Mouse (Mus musculus) neural tube, embryonic 12.5 days (tissue): ENCODE data around the gene Wwc2. TPM values are rescaled to one million over a fixed set of nuclear protein-coding genes. Genes with fewer than 3 reads are reported as not detected.

ENCODE experiments used
- ATAC-seq: fragments of 200-750 bp; cut with Nextera tagmentation; 2 replicates; pipeline ENCODE4 v1.8.0; 2017; ENCODE audit warnings: low read depth, mild to moderate bottlenecking, moderate TSS enrichment, moderate library complexity; ENCODE audit not compliant: low FRiP score
- H3K27ac ChIP-seq: fragments of 300-500 bp; sonication (generic); 2 replicates; pipeline ENCODE4 v1.5.1; 2016
- H3K27me3 ChIP-seq: fragments of 300-500 bp; sonication (generic); replicated peaks from 2 replicates; pipeline ENCODE4 v1.6.1; 2016; ENCODE audit warnings: mild to moderate bottlenecking
- H3K36me3 ChIP-seq: fragments of 300-500 bp; sonication (generic); 2 replicates; pipeline ENCODE4 v1.6.1; 2016; ENCODE audit warnings: mild to moderate bottlenecking
- H3K4me1 ChIP-seq: fragments of 300-500 bp; sonication (generic); 2 replicates; pipeline ENCODE4 v1.6.1; 2016
- H3K4me2 ChIP-seq: fragments of 300-500 bp; sonication (generic); replicated peaks from 2 replicates; pipeline ENCODE4 v1.6.1; 2016; ENCODE audit warnings: mild to moderate bottlenecking
- H3K4me3 ChIP-seq: fragments of 300-500 bp; sonication (generic); 2 replicates; pipeline ENCODE4 v1.5.1; 2016
- H3K9ac ChIP-seq: fragments of 300-500 bp; sonication (generic); 2 replicates; pipeline ENCODE4 v1.6.1; 2016; ENCODE audit warnings: mild to moderate bottlenecking
- H3K9me3 ChIP-seq: fragments of 300-500 bp; sonication (generic); 2 replicates; pipeline ENCODE4 v1.6.1; 2016; ENCODE audit warnings: mild to moderate bottlenecking
- WGBS: fragments of 180-500 bp; shearing (Covaris S2); methylation state at CpG from one replicate; pipeline ENCODE4 v1.1.7; 2016; 5-methylcytosine and 5-hydroxymethylcytosine counted together
- polyA plus RNA-seq: library from polyadenylated mRNA; unstranded; fragments of >200 nt; fragmentation: Nextera tagmentation; extraction: Ambion mirVana; gene quantifications from 2 replicates; pipeline ENCODE4 v1.2.1, GENCODE M21; 2016

Wwc2 gene
- polyA plus RNA-seq, 1 experiment from 2014 or later: 11.7 TPM

DNA sequence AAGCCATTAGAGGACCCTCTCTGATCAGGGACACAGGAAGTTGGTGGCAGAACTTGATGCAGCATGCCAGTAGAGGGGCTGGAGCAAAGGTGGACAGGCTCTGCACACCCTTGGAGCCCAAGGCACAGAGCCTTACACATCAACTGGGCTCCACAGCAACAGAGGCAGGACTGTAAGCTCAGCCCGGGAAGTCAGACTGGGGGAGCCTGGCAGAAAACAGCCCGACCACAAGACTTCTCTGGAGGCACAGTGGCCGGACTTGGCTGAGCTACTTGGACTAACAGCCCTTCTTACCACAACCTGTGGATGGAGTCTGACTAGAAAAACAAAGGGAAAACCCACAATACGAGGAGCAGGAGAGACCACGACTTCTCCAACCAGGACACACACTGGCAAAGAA, 137.4 kb downstream of the Wwc2 start:
- 87% methylated on average over 5 of the region's 5 CpGs for WGBS
- Histone ChIP-seq H3K27me3 (no peaks in the 10 kb centered on the region), H3K4me2 (no peak overlapping the region), H3K4me1 (no peaks in the 10 kb centered on the region), H3K9ac (no peak overlapping the region), H3K36me3 (peaks cover 29% of the 10 kb centered on the region), H3K27ac (no peak overlapping the region), H3K9me3 (no peaks in the 10 kb centered on the region), H3K4me3 (no peak overlapping the region)
- ATAC-seq: no peak

DNA sequence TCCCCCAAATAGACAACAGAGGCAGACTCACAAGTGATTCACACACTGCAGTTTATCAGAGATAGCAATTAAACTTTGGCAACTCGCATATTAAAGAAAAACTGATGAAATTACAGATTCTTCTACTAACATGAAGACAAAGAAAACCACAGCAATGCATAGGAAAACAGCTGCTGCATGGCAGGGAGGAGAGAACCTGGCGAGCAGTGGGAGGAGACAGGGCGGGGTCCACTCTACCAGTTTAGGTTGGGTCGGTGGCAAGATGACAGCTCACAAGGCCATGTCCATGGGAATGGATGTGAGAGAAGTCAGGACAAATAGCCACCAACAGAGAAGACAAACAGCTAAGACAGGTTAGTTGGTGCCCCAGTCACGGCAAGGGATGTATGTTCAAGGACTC, 138.0 kb downstream of the Wwc2 start:
- no peak for ATAC-seq

DNA sequence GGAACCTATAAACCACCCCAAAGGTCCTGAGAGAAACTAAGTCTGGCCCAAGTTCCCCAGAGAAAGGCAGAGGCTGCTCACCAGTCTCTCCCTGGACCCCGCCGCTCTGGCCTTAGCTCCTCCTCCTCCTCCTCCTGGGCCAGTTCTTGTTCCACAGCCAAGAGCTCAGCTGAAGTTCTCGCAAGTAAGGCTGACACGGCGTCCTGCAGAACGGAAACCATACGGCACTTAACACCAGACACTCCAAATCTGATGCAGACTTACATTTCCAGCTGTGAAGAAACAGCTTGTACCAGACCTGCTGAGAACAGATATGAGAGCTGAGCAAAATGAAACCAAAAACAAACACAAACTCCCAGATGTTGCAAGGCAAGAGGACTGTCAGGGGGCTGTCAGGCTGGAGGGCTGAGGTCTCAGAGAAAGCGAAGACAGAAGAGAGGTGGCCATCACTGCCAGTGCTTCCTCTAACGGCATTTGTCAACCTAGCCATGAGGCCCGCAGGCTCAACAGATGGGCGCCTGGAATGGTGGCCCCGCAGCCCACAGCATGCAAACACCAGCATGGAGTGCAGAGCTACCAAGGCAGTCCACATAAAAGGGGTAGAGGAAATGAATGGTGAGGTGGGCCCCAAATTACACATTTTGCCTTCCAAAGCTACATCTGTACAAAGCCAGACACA, 138.8 kb downstream of the Wwc2 start:
- no peak overlapping the region for H3K9ac ChIP-seq
- no peak for ATAC-seq
- 73% methylated on average over 12 of the region's 12 CpGs for WGBS
- H3K9me3 ChIP-seq: no peaks in the 10 kb centered on the region
- H3K4me3 ChIP-seq: no peak overlapping the region
- no peaks in the 10 kb centered on the region for H3K27me3 ChIP-seq
- H3K4me2 ChIP-seq: no peak overlapping the region
- no peak overlapping the region for H3K27ac ChIP-seq
- peaks cover 38% of the 10 kb centered on the region for H3K36me3 ChIP-seq
- H3K4me1 ChIP-seq: no peaks in the 10 kb centered on the region

More for the DNA sequence above, 138.0 kb downstream of the Wwc2 start:
- no peaks in the 10 kb centered on the region for H3K27me3 ChIP-seq
- no peaks in the 10 kb centered on the region for H3K4me1 ChIP-seq
- peaks cover 35% of the 10 kb centered on the region for H3K36me3 ChIP-seq
- WGBS: 77% methylated on average over 5 of the region's 5 CpGs
- no peak overlapping the region for H3K4me2 ChIP-seq
- no peak overlapping the region for H3K9ac ChIP-seq
- H3K4me3 ChIP-seq: no peak overlapping the region
- H3K27ac ChIP-seq: no peak overlapping the region
- H3K9me3 ChIP-seq: no peaks in the 10 kb centered on the region

DNA sequence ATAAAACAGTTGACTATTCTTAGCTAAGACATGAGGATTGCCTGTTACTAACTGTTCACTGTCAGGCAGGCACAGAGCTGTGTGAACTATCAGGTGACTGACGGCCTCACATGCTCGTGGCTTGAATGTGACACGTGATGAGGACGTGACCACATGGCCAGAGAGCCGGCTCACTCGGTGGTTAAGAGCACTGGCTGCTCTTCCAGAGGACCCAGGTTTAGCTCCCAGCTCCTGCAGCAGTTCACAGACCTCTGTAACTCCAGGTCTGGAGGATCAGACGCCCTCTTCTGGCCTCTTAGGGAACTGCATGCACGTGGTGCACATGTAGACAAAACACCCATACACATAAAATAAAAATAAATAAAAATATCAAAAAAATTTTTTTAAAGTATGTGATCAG, 140.9 kb downstream of the Wwc2 start:
- Histone ChIP-seq H3K9ac (no peak overlapping the region), H3K27me3 (no peaks in the 10 kb centered on the region), H3K27ac (no peak overlapping the region), H3K9me3 (no peaks in the 10 kb centered on the region), H3K4me2 (no peak overlapping the region), H3K4me3 (no peak overlapping the region), H3K4me1 (no peaks in the 10 kb centered on the region), H3K36me3 (peaks cover 25% of the 10 kb centered on the region)
- WGBS: 84% methylated on average over 8 of the region's 8 CpGs
- no peak for ATAC-seq

DNA sequence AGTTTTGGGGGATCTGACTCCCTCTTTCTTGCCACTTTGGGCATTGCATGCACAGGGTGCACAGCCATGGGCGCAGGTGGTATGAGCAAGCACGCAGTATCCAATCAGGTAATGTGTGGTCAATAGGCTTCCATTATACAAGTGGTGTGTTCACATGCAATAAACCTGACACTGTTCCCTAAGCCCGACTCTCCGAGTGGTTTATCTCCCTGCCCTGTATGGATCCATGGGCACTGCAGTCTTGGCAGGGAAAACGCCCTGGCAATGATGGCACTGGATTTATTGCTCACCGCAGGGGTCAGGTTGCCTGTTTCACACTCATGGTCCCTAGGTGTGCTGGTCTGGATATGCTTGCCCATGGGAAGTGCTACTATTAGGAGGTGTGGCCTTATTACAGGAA, 142.8 kb downstream of the Wwc2 start:
- ATAC-seq: no peak
- H3K27ac ChIP-seq: no peak overlapping the region
- H3K4me3 ChIP-seq: no peak overlapping the region
- no peaks in the 10 kb centered on the region for H3K9me3 ChIP-seq
- no peaks in the 10 kb centered on the region for H3K4me1 ChIP-seq
- no peaks in the 10 kb centered on the region for H3K27me3 ChIP-seq
- peaks cover 18% of the 10 kb centered on the region; the same call in 1 of the 2 replicates for H3K36me3 ChIP-seq
- 95% methylated on average over 6 of the region's 6 CpGs for WGBS
- no peak overlapping the region for H3K9ac ChIP-seq
- no peak overlapping the region for H3K4me2 ChIP-seq

DNA sequence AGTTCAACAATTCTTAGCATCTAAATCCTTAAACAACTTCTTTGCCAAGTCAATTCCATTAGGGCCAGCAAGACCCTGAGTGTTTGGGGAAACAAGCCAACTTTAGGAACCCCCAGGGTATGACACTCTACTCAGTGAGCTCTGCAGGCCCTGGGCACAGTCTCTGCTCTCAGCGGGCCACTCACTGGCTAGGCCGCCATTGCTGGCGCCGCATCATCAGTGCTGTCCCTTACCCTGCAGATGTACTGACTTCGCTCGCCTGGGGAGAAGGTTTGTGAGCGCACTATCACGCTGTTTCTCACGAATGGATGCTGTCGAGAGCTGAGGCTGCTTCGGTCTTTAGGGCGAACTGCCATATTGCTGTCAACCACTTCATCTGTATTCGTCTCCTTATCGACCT, 143.6 kb downstream of the Wwc2 start:
- no peak overlapping the region for H3K4me2 ChIP-seq
- WGBS: 95% methylated on average over 14 of the region's 14 CpGs
- no peak for ATAC-seq
- H3K27me3 ChIP-seq: no peaks in the 10 kb centered on the region
- no peaks in the 10 kb centered on the region for H3K9me3 ChIP-seq
- H3K27ac ChIP-seq: no peak overlapping the region
- H3K36me3 ChIP-seq: peaks cover 24% of the 10 kb centered on the region
- no peak overlapping the region for H3K9ac ChIP-seq
- H3K4me1 ChIP-seq: no peaks in the 10 kb centered on the region
- no peak overlapping the region for H3K4me3 ChIP-seq

DNA sequence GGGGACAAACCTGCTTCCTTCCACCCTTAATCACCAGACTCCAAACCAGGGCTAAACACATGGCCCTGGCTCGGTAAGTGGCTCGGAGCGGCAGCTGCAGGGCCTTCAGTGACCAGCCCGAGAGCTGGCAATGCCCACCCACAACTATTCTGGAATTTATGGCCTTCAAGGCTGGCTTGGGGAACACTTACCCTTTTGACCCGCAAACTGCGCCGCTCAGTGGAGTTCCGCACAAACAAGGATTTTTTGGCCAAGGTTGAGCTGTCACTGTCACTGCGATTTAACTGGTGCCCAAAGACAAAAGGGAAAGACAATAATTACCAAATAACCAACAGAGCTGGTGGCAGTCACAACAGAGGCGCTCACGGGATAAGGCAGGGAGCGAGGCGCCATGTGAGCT, 144.8 kb downstream of the Wwc2 start:
- Histone ChIP-seq H3K4me3 (no peak overlapping the region), H3K36me3 (peaks cover 28% of the 10 kb centered on the region), H3K9me3 (no peaks in the 10 kb centered on the region), H3K27ac (no peak overlapping the region), H3K27me3 (no peaks in the 10 kb centered on the region), H3K4me2 (no peak overlapping the region), H3K9ac (no peak overlapping the region), H3K4me1 (no peaks in the 10 kb centered on the region)
- WGBS: 24% methylated on average over 13 of the region's 13 CpGs
- no peak for ATAC-seq

DNA sequence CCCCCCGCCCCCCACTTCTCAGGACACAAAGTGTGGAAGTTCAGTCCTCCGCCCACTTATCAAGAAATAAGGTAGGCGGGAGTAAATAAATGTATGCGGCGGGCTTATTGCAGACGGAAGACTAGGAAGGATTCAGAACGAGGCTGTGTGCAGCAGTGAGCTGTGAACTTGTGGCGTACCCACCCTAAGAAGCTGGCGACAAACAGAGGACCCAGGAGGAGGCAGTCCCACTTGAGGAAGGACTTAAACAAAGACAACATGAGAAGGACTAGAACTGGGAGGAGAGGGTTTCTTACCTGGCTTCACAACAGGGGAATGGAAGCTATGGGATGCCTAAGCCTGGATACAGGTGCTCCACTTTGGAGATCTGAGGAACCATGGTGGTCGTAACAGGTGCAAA, 147.1 kb downstream of the Wwc2 start:
- Histone ChIP-seq H3K9ac (no peak overlapping the region), H3K4me2 (no peak overlapping the region), H3K27me3 (no peaks in the 10 kb centered on the region), H3K4me3 (no peak overlapping the region), H3K9me3 (0 out of 2 replicates have a peak, but pooled peaks cover 5% of the 10 kb centered on the region), H3K4me1 (no peaks in the 10 kb centered on the region), H3K36me3 (peaks cover 31% of the 10 kb centered on the region), H3K27ac (no peak overlapping the region)
- WGBS: 92% methylated on average over 10 of the region's 10 CpGs
- ATAC-seq: no peak

DNA sequence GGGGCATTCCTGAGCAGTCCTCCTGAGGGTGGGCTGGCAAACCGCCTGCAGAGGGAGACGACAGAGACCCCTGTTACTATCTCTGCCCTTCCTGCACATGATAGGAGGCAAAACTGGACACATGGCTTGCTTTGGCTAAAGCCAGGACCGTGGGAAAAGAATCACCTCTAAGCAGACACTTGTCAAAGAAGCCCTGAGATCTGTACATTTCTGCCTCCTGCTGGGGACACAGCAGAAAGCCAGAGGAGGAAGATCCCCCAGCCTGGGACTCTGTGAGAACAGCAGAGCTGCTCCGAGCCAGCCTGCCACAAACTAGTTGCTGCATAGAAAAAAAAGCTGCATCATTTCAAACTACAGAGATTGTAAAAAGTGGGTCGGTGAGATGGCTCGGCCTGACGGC, 147.7 kb downstream of the Wwc2 start:
- Histone ChIP-seq H3K9me3 (0 out of 2 replicates have a peak, but pooled peaks cover 5% of the 10 kb centered on the region), H3K27me3 (no peaks in the 10 kb centered on the region), H3K4me2 (no peak overlapping the region), H3K27ac (no peak overlapping the region), H3K36me3 (peaks cover 26% of the 10 kb centered on the region), H3K4me1 (no peaks in the 10 kb centered on the region), H3K9ac (no peak overlapping the region), H3K4me3 (no peak overlapping the region)
- 85% methylated on average over 7 of the region's 7 CpGs for WGBS
- no peak for ATAC-seq

DNA sequence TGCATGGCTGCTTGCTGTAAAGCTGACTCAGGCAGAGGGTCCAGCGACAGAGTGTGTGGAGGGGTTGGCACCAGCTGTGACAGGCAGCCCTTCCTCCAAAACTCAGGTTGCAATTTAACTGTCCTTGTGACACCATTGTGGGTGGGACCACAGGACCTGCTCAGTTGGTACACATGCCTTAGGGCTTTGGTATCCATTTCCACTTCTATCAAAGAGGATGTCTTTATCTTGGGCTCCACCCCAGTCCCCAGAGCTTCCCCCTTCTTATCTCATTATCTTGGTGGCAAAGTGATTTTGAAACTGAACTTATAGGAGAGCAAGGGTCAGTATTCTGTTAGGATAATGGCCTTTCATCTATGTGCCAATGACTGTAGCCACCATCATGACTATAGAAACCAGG, 156.8 kb downstream of the Wwc2 start:
- H3K4me1 ChIP-seq: peaks cover 2% of the 10 kb centered on the region; the same call in 1 of the 2 replicates
- H3K4me3 ChIP-seq: no peak overlapping the region
- H3K36me3 ChIP-seq: peaks cover 15% of the 10 kb centered on the region
- no peaks in the 10 kb centered on the region for H3K9me3 ChIP-seq
- 65% methylated on average over 1 of the region's 1 CpGs for WGBS
- H3K9ac ChIP-seq: no peak overlapping the region
- H3K27ac ChIP-seq: no peak overlapping the region
- no peak overlapping the region for H3K4me2 ChIP-seq
- no peaks in the 10 kb centered on the region for H3K27me3 ChIP-seq
- ATAC-seq: no peak

DNA sequence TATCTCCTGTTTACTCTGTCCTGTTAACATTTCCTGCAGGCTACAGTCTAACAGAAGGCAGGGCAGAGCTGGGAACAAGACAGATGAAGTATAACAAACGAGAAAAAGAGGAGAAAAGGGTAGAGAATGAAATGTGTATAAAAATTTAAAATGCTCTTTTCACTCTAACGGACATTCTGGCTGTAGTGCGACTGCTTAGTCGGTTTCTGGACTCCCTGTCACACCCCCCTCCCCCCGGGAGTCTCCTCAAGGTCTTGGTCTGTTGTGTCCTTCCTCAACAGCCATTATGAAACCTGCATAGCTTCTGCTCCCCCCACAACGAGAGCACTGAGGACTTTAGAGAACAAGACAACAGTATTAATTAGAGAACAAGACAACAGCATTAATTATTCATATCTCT, 158.1 kb downstream of the Wwc2 start:
- no peak for ATAC-seq
- peaks cover 20% of the 10 kb centered on the region for H3K36me3 ChIP-seq
- no peaks in the 10 kb centered on the region for H3K9me3 ChIP-seq
- no peak overlapping the region for H3K4me2 ChIP-seq
- 85% methylated on average over 6 of the region's 6 CpGs for WGBS
- no peak overlapping the region for H3K9ac ChIP-seq
- H3K27ac ChIP-seq: no peak overlapping the region
- no peaks in the 10 kb centered on the region for H3K27me3 ChIP-seq
- no peak overlapping the region for H3K4me3 ChIP-seq
- H3K4me1 ChIP-seq: peaks cover 2% of the 10 kb centered on the region; the same call in 1 of the 2 replicates

DNA sequence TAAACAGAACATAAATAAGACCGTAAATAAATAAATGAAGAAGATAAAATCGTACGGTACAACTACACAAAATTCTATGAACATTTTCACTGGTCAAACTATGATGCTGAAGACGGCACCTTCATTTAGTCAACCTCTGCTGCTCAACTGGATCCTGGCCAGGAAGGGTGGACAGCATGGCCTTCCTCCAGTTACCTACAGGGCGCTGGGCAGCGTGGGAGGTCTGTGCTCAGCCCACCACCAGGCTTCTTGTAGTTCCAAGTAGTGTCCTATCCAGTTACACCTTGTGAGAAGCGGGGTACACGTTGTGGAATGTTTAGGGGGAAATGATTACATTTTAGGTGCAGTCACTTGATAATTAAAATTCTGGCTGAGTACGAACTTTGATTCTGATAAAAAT, 163.8 kb downstream of the Wwc2 start:
- Histone ChIP-seq H3K4me3 (no peak overlapping the region), H3K4me2 (no peak overlapping the region), H3K9ac (no peak overlapping the region), H3K27ac (no peak overlapping the region), H3K9me3 (no peaks in the 10 kb centered on the region), H3K36me3 (peaks cover 16% of the 10 kb centered on the region), H3K27me3 (no peaks in the 10 kb centered on the region), H3K4me1 (no peaks in the 10 kb centered on the region)
- ATAC-seq: no peak
- 92% methylated on average over 9 of the region's 9 CpGs for WGBS

DNA sequence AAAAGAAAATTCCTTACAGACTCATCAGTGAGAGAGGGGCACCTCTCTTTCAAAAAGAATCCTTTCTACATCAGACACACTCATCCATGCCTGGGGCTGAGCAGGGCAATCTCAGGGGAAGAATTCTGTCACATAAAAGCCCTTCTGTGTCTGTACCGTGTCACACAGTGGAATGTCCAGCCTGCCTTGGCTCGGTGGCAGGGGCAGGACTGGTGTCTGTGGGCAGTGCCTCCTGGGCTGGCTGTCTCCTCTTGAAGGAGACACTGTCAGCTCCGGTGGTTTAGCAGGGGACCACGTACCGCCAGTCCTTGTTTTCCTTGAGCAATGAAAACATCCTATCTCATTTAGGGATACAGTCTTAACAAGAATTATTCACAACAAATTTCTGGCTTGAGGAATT, 165.1 kb downstream of the Wwc2 start:
- no peak for ATAC-seq
- H3K27ac ChIP-seq: no peak overlapping the region
- H3K27me3 ChIP-seq: no peaks in the 10 kb centered on the region
- H3K4me2 ChIP-seq: no peak overlapping the region
- no peaks in the 10 kb centered on the region for H3K9me3 ChIP-seq
- H3K9ac ChIP-seq: no peak overlapping the region
- H3K4me3 ChIP-seq: no peak overlapping the region
- WGBS: 59% methylated on average over 5 of the region's 5 CpGs
- peaks cover 9% of the 10 kb centered on the region for H3K36me3 ChIP-seq
- H3K4me1 ChIP-seq: no peaks in the 10 kb centered on the region
